Mouse (Mus musculus) spleen, adult 2 months (tissue): ENCODE data around the gene Cacna1s.

Experiments
- CTCF ChIP-seq: fragments of 200-500 bp; IDR thresholded peaks from 2 replicates; pipeline ENCODE4 v1.5.1; 2011; ENCODE audit warnings: mild to moderate bottlenecking, inconsistent platforms; ENCODE audit not compliant: insufficient read depth, insufficient read length, insufficient replicate concordance; ENCODE audit errors: extremely low read depth
- POLR2A ChIP-seq: fragments of 200-500 bp; IDR thresholded peaks from 2 replicates; pipeline ENCODE4 v1.6.1; 2011; ENCODE audit warnings: low read depth, low read length, inconsistent platforms

GRCm38 (mm10) chr1:136093726-136094125 is 41.2 kb downstream of the Cacna1s start:
- TF ChIP-seq CTCF: no peak
- no peak for TF ChIP-seq POLR2A
